Mouse (Mus musculus): ENCODE data around the gene Vipr1. TPM values are rescaled to one million over a fixed set of nuclear protein-coding genes. Genes with fewer than 3 reads are reported as not detected.

Gene Vipr1
- total and polyA plus RNA-seq, 3 experiments: 0.08 to 0.11 TPM; not detected in 1

- no peak for DNase-seq (ENCODE audit: extremely low read depth)
- H3K4me3 ChIP-seq (replicated peaks in 1 of 3; ENCODE audit: low read depth in 2 of 3, low read length in 2 of 3, poor library complexity in 1 of 3): no peak overlapping the region
- no peaks in the 10 kb centered on the region for H3K36me3 ChIP-seq (replicated peaks in 1 of 2; ENCODE audit: control insufficient read depth in 1 of 2, insufficient read depth in 1 of 2, low read length in 1 of 2)
- H3K79me2 ChIP-seq (replicated peaks; ENCODE audit: control insufficient read depth, extremely low read depth, insufficient read depth, poor library complexity, severe bottlenecking): no peaks in the 10 kb centered on the region
- in situ Hi-C loops (cut with MboI; ENCODE audit: low pct_ligation_motif_present, low pct_unique_long_range_greater_than_20kb, low sequenced_read_pairs): no loop called here
- peaks cover 0 to 22% of the 10 kb centered on the region in 2 experiments; a peak in 2 of 4 replicates for H3K4me1 ChIP-seq (ENCODE audit: control insufficient read depth in 1 of 2, insufficient read depth in 2 of 2)
- H3K27me3 ChIP-seq (replicated peaks): peaks cover 15% of the 10 kb centered on the region
- no peak overlapping the region for H3K4me2 ChIP-seq (ENCODE audit: insufficient read depth, low read depth, poor library complexity, severe bottlenecking)
- no peak overlapping the region for H3K9ac ChIP-seq (ENCODE audit: insufficient read depth, low read depth)
- no peak overlapping the region for H3K27ac ChIP-seq (ENCODE audit: insufficient read depth, low read depth)
- dilution Hi-C loops (cut with MboI; ENCODE audit: extremely low pct_ligation_motif_present, extremely low pct_unique_long_range_greater_than_20kb, low sequenced_read_pairs): no loop called here
- no peaks in the 10 kb centered on the region for H3K9me3 ChIP-seq (replicated peaks; ENCODE audit: low read length)
- TF ChIP-seq SMC3 (IDR thresholded peaks at IDR 0.05; ENCODE audit: low read depth, low read length) (no peak), KAT2A (IDR thresholded peaks at IDR 0.05; ENCODE audit: insufficient replicate concordance, low read length) (no peak)
Observed at GRCm38 (mm10) chr9:121653668-121654067, 11.2 kb downstream of the Vipr1 start.

- dilution Hi-C loops (cut with MboI; ENCODE audit: extremely low pct_ligation_motif_present, extremely low pct_unique_long_range_greater_than_20kb, low sequenced_read_pairs) (no loop called here), in situ Hi-C loops (cut with MboI; ENCODE audit: low pct_ligation_motif_present, low pct_unique_long_range_greater_than_20kb, low sequenced_read_pairs) (no loop called here)
- H3K36me3 ChIP-seq (replicated peaks in 1 of 2; ENCODE audit: control insufficient read depth in 1 of 2, insufficient read depth in 1 of 2, low read length in 1 of 2): no peaks in the 10 kb centered on the region
- H3K4me1 ChIP-seq (ENCODE audit: control insufficient read depth in 1 of 2, insufficient read depth in 2 of 2): peaks cover 0 to 47% of the 10 kb centered on the region in 2 experiments; a peak in 2 of 4 replicates
- TF ChIP-seq NELFE (IDR thresholded peaks at IDR 0.05; ENCODE audit: low read depth, low read length) (no peak), MAX (IDR thresholded peaks at IDR 0.05; ENCODE audit: low read length) (no peak), TCF12 (IDR thresholded peaks at IDR 0.05; ENCODE audit: low read depth, low read length) (no peak), ZKSCAN1 (IDR thresholded peaks at IDR 0.05; ENCODE audit: borderline replicate concordance, low read depth, low read length) (no peak), USF1 (IDR thresholded peaks at IDR 0.05; ENCODE audit: low read depth, low read length) (no peak), CHD2 (IDR thresholded peaks at IDR 0.05; ENCODE audit: low read length) (no peak), IRF4 (IDR thresholded peaks at IDR 0.05; ENCODE audit: low read depth, low read length) (no peak), EP300 (IDR thresholded peaks at IDR 0.05; ENCODE audit: low read length) (no peak)
- H3K4me2 ChIP-seq (ENCODE audit: insufficient read depth, low read depth, poor library complexity, severe bottlenecking): no peak overlapping the region
- no peak overlapping the region for H3K4me3 ChIP-seq (replicated peaks in 1 of 3; ENCODE audit: low read depth in 2 of 3, low read length in 2 of 3, poor library complexity in 1 of 3)
- no peak overlapping the region for H3K9ac ChIP-seq (ENCODE audit: insufficient read depth, low read depth)
- no peak overlapping the region for H3K27ac ChIP-seq (ENCODE audit: insufficient read depth, low read depth)
- no peaks in the 10 kb centered on the region for H3K79me2 ChIP-seq (replicated peaks; ENCODE audit: control insufficient read depth, extremely low read depth, insufficient read depth, poor library complexity, severe bottlenecking)
- DNase-seq (ENCODE audit: extremely low read depth): no peak
- H3K27me3 ChIP-seq (replicated peaks): peaks cover 18% of the 10 kb centered on the region
- no peaks in the 10 kb centered on the region for H3K9me3 ChIP-seq (replicated peaks; ENCODE audit: low read length)
Observed at GRCm38 (mm10) chr9:121656322-121656721, 13.8 kb downstream of the Vipr1 start.

- Histone ChIP-seq H3K4me1 (ENCODE audit: control insufficient read depth in 1 of 2, insufficient read depth in 2 of 2) (peaks cover 0 to 47% of the 10 kb centered on the region in 2 experiments; a peak in 2 of 4 replicates), H3K9ac (ENCODE audit: insufficient read depth, low read depth) (no peak overlapping the region), H3K79me2 (replicated peaks; ENCODE audit: control insufficient read depth, extremely low read depth, insufficient read depth, poor library complexity, severe bottlenecking) (no peaks in the 10 kb centered on the region), H3K9me3 (replicated peaks; ENCODE audit: low read length) (no peaks in the 10 kb centered on the region), H3K4me2 (ENCODE audit: insufficient read depth, low read depth, poor library complexity, severe bottlenecking) (no peak overlapping the region), H3K27ac (ENCODE audit: insufficient read depth, low read depth) (no peak overlapping the region), H3K27me3 (replicated peaks) (peaks cover 16% of the 10 kb centered on the region), H3K4me3 (replicated peaks in 1 of 3; ENCODE audit: low read depth in 2 of 3, low read length in 2 of 3, poor library complexity in 1 of 3) (no peak overlapping the region), H3K36me3 (replicated peaks in 1 of 2; ENCODE audit: control insufficient read depth in 1 of 2, insufficient read depth in 1 of 2, low read length in 1 of 2) (no peaks in the 10 kb centered on the region)
- in situ Hi-C loops (cut with MboI; ENCODE audit: low pct_ligation_motif_present, low pct_unique_long_range_greater_than_20kb, low sequenced_read_pairs): no loop called here
- dilution Hi-C loops (cut with MboI; ENCODE audit: extremely low pct_ligation_motif_present, extremely low pct_unique_long_range_greater_than_20kb, low sequenced_read_pairs): no loop called here
- no peak for DNase-seq (ENCODE audit: extremely low read depth)
- TF ChIP-seq CHD1 (IDR thresholded peaks at IDR 0.05; ENCODE audit: low read depth, low read length): no peak
- TF ChIP-seq SIN3A (IDR thresholded peaks at IDR 0.05; ENCODE audit: low read length): no peak
- TF ChIP-seq ELF1 (IDR thresholded peaks at IDR 0.05; ENCODE audit: low read depth, low read length): no peak
- TF ChIP-seq MAX (IDR thresholded peaks at IDR 0.05; ENCODE audit: low read length): no peak
- TF ChIP-seq ZNF384 (IDR thresholded peaks at IDR 0.05; ENCODE audit: low read depth, low read length): no peak
- no peak for TF ChIP-seq USF2 (conservative IDR thresholded peaks at IDR 0.05; ENCODE audit: low read depth, low read length)
- TF ChIP-seq RCOR1 (conservative IDR thresholded peaks at IDR 0.05; ENCODE audit: low read depth, low read length): no peak
- TF ChIP-seq JUND (conservative IDR thresholded peaks at IDR 0.05; ENCODE audit: low read depth, low read length): no peak
- no peak for TF ChIP-seq NRF1 (IDR thresholded peaks at IDR 0.05; ENCODE audit: low read depth, low read length)
- no peak for TF ChIP-seq MAZ (IDR thresholded peaks at IDR 0.05; ENCODE audit: low read depth, low read length)
- TF ChIP-seq EP300 (IDR thresholded peaks at IDR 0.05; ENCODE audit: low read length): no peak
Observed at GRCm38 (mm10) chr9:121657143-121657542, 14.6 kb downstream of the Vipr1 start.
